Mouse (Mus musculus): ENCODE data around the gene Lmntd1.

DNA sequence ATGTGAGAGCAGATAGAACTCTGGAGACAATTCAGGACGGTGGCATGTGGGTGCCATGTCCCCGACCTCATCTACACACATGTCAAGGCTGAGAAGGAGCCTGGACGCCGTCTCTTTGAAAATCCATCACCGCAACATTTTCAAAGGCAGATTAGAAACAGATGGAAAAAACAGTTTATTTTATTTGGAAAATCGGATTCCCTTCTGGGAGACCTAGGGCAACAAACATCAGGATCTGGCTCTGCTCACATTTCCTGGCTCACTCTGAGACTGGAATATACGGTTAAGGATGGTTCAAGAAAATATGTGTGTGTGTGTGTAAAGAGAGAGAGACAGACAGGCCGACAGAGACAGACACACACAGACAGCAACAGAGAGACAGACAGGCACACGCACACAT lies 256.1 kb downstream of the Lmntd1 start:
- TF ChIP-seq CTCF (IDR thresholded peaks at IDR 0.05; ENCODE audit: extremely low read depth, insufficient read length, insufficient replicate concordance, low read depth, low read length): no peak
- no peak for TF ChIP-seq POLR2A (IDR thresholded peaks at IDR 0.05; ENCODE audit: low read depth, low read length)

Measured in small intestine, adult 2 months (tissue).